Mouse (Mus musculus): ENCODE measurements around the gene Tmem82. TPM values are rescaled to one million over a fixed set of nuclear protein-coding genes. Genes with fewer than 3 reads are reported as not detected.

Tmem82 gene
- 0.32 and 0.65 TPM in 2 replicates for polyA plus RNA-seq (2015; fragmentation: Nextera tagmentation; extraction: Ambion mirVana)

DNA sequence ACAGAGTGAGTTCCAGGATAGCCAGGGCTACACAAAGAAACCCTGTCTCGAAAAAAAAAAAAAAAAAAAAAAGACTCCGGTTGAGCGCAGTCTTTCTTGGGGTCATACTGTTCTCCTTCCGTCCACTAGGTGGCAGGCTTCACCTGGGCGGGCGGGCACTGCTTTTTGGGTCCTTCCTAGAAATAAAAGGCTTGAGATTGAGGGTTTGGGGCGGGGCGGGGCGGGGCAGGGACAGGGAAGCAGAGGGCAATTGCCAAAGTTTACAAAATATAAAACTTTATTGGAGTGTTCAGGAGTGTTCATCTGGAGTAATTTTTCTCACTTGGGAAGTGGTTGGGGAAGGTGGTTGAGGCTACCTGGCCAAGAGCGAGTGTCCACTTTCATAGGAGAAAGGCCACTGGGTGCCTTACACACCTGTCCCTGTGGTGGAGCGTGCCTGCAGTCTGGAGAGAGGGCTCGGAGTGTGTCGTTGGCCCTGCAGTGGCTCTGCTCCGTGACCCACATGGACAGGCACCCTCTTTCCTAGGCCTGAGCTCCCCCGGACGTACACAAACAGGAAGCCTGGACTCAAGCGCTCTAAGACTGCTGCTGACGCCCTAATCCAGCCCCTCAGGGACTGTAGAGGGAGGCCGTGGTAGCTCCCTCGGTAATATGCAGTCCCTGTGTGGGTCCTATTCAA is at the start of gene Tmem82:
Tmem82 (minus strand) TSS at position 69 of the 679 bp plus-strand sequence.
- Histone ChIP-seq H3K36me3 (replicated peaks) (no peaks in the 10 kb centered on the region), H3K9ac (no peak within 1 kb of the TSS), H3K4me3 (peak within 1 kb of the TSS; percentile 16; the same call in 1 of the 2 replicates), H3K4me1 (peaks cover 12% of the 10 kb centered on the region), H3K4me2 (peak within 1 kb of the TSS; percentile 35), H3K27me3 (replicated peaks) (0 out of 2 replicates have a peak, but pooled peaks cover 8% of the 10 kb centered on the region), H3K27ac (no peak within 1 kb of the TSS), H3K9me3 (no peaks in the 10 kb centered on the region)
- 0 out of 2 replicates have a peak, but pooled peaks have one; percentile 17 for ATAC-seq (replicated peaks)
- 26% methylated on average over 20 of the region's 20 CpGs for WGBS

DNA sequence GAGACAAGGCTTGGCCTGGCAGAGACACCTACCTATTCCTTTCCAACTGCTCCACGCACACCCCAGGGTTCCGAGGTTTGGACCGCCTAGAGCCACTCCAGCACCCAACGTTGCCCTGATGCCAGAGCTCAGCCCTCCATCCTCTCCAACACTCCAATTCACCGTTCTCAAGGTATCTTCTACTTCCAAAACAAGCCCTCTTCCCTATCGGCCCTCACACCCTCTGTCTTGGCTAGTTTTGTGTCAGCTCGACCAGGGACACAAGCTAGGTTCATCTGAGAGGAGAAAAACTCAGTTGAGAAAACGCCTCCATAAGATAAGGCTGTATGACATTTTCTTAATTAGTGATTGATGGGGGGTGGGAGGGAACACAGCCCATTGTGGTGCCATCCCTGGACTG is 46.4 kb upstream of the Tmem82 start, which contains the start of gene Plekhm2:
Plekhm2 (minus strand) TSS at position 101 of the 400 bp plus-strand sequence.
- H3K36me3 ChIP-seq (replicated peaks): no peaks in the 10 kb centered on the region
- peak within 1 kb of the TSS; percentile 88 for H3K4me2 ChIP-seq
- no peaks in the 10 kb centered on the region for H3K27me3 ChIP-seq (replicated peaks)
- no peaks in the 10 kb centered on the region for H3K9me3 ChIP-seq
- peak within 1 kb of the TSS; percentile 98 for H3K9ac ChIP-seq
- H3K4me3 ChIP-seq: peak within 1 kb of the TSS; percentile 93
- peak within 1 kb of the TSS; percentile 85 for H3K27ac ChIP-seq
- 72% methylated on average over 8 of the region's 8 CpGs for WGBS
- H3K4me1 ChIP-seq: peaks cover 19% of the 10 kb centered on the region
- ATAC-seq (replicated peaks): no peak; the same call in 1 of the 2 replicates

DNA sequence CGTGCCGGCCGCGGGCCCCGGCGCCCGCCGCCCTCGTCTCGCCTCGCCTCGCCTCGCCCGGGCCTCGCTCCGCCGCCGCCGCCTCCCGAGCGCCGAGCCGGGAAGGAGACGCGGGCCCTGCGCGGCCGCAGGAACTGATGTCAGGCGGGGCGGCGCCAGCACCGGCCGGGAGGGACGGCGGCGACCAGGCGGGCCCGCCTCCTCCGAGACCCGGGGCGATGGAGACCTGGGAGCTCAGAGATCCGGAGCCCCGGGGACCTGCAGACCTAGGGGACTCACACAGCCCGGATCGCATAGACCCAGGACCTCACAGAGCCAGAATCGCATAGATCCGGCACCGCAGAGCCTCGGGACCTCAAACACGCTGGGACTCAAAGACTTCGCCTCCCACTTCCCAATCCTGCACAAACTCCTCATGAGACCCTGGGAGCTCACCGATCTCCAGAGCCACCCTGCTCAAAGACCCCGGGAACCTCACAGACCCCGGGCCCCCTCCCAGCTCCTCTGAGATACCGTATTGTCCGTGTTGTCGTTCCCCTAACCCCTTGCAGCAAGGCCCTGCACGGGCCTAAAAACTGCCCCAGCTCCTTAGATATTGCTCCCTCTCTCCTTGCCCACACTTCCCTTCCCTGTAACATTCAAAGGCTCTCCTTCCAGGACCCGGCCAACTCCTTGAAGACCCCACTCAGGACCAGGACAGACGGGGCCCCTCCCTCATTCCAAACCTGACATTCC is 45.7 kb upstream of the Tmem82 start:
- peak overlapping the region; percentile 98 for H3K9ac ChIP-seq
- H3K4me3 ChIP-seq: peak overlapping the region; percentile 93
- H3K4me2 ChIP-seq: peak overlapping the region; percentile 88
- H3K9me3 ChIP-seq: no peaks in the 10 kb centered on the region
- peak overlapping the region; percentile 85 for H3K27ac ChIP-seq
- H3K27me3 ChIP-seq (replicated peaks): no peaks in the 10 kb centered on the region
- no peaks in the 10 kb centered on the region for H3K36me3 ChIP-seq (replicated peaks)
- peak; percentile 87 for ATAC-seq (replicated peaks)
- under 1% methylated on average over 56 of the region's 60 CpGs for WGBS
- H3K4me1 ChIP-seq: peaks cover 19% of the 10 kb centered on the region

DNA sequence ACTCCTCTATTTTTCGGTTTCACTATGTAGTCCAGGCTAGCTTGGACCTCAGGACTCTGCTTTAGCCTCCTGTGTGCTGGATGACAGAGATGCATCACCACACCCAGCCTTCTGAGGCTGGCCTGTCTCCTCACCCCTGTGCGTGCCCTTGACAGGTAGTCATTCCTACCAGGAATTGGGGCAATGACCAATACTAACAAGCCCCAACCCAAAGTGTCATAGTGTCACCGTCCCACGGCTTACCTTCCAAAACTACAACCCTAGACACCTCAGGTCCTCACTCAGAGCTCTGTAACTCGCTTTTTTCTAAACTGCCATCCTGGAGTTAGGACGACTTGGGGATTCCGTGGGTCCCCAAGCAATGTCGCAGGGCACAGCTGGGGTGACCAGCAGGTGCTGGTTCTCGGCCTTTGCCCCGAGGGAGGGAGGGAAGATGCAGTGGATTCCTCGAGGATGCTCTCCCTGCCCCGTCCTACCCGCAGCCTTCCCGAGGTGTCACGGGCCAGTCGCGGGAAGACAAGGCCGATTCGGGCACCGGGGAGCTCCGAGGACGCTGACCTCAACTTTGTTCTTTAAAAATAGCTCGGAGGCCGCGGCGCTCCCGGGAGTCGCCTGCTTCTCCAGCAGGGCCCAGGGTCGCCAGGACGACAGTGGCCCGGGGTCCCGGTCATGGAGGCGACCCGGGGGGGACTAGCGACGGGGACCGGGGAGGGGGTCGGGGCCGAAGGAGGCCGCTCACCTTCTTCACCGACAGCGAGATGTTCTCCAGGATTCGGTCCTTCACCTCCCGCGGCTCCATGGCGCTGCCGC is 44.9 kb upstream of the Tmem82 start:
- ATAC-seq (replicated peaks): peak; percentile 46
- WGBS: 4% methylated on average over 46 of the region's 47 CpGs
- H3K9me3 ChIP-seq: no peaks in the 10 kb centered on the region
- peak overlapping the region; percentile 85 for H3K27ac ChIP-seq
- no peaks in the 10 kb centered on the region for H3K36me3 ChIP-seq (replicated peaks)
- no peaks in the 10 kb centered on the region for H3K27me3 ChIP-seq (replicated peaks)
- H3K4me1 ChIP-seq: peaks cover 19% of the 10 kb centered on the region
- H3K4me2 ChIP-seq: peak overlapping the region; percentile 88
- peak overlapping the region; percentile 93 for H3K4me3 ChIP-seq
- H3K9ac ChIP-seq: peak overlapping the region; percentile 98

DNA sequence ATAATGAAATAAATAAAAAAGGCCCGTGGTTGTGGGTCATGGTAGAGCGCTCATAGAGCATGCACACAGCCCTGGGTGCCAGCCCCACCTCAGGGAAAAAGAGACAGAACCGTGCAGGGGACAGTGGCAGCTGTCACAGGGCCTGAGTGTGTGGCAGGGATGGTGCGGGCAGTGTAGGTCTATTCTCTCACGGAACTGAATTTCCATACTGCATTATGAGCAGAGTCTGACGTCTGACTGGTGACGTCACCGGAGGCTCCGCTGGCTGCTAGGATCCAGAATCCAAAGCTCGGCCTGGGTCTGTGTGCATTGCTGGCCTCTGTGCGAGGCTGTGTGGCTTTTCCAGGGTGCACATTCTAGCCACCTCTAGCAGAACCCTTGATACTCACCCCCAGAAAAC is 42.5 kb upstream of the Tmem82 start:
- Histone ChIP-seq H3K36me3 (replicated peaks) (no peaks in the 10 kb centered on the region), H3K4me2 (no peak overlapping the region), H3K4me1 (peaks cover 21% of the 10 kb centered on the region), H3K9ac (no peak overlapping the region), H3K27me3 (replicated peaks) (no peaks in the 10 kb centered on the region), H3K4me3 (no peak overlapping the region), H3K9me3 (no peaks in the 10 kb centered on the region), H3K27ac (no peak overlapping the region)
- no peak for ATAC-seq (replicated peaks)
- 75% methylated on average over 11 of the region's 11 CpGs for WGBS

DNA sequence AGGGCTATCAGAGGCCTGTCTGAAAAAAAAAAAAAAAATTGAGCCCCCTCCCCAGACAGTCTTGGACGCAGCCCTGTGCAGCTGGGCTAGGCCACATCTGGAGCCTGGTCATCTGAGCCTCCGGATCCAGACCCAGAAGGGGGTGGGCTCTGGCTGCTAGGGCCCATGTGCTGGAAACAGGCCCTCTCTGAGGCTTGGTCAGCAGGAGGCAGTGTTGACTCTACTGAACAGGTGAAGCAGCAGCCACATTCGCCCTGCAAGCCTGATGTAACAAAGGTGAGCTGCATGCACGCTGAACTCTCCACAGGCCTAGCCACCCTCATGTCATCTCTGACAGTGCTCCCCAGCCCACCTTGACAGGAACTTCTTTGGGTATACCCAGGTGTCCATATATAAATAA is 41.3 kb upstream of the Tmem82 start:
- 60% methylated on average over 4 of the region's 4 CpGs for WGBS
- H3K4me1 ChIP-seq: peaks cover 18% of the 10 kb centered on the region
- H3K27me3 ChIP-seq (replicated peaks): no peaks in the 10 kb centered on the region
- H3K9ac ChIP-seq: no peak overlapping the region
- H3K4me2 ChIP-seq: no peak overlapping the region
- ATAC-seq (replicated peaks): no peak
- H3K27ac ChIP-seq: no peak overlapping the region
- H3K9me3 ChIP-seq: no peaks in the 10 kb centered on the region
- no peak overlapping the region for H3K4me3 ChIP-seq
- H3K36me3 ChIP-seq (replicated peaks): no peaks in the 10 kb centered on the region

DNA sequence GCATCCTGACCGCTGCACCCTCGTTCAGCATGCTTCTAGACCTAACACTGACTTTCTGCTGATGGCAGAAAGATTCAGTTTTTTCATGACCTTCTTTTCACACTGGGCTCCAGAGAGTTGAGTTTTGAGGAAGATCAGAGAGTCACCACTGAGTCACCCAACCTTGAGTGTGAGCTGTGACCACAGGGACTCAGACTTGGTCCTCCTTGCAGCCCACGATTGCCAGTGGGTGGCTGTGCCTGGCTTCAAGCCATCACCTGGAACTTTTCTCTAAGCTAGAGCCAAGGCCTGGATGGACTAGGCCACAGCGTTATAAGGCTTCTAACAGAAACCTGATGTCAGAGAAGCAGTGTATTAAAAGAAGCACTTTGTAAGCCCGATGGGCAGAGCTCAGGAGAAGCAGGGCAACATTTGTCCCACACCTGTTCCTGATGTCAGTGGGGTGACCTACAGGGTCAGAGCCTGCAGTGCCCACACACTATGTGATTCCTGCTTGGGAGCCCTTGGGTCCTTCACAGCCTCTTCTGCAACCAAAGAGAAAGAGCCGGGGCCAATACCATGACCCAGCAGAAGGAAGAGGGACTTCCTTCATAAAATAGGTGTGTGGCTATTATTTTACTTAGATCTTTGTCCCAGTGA is 40.5 kb upstream of the Tmem82 start:
- Histone ChIP-seq H3K9ac (no peak overlapping the region), H3K4me1 (peaks cover 12% of the 10 kb centered on the region), H3K36me3 (replicated peaks) (no peaks in the 10 kb centered on the region), H3K4me3 (no peak overlapping the region), H3K9me3 (no peaks in the 10 kb centered on the region), H3K4me2 (no peak overlapping the region), H3K27me3 (replicated peaks) (no peaks in the 10 kb centered on the region), H3K27ac (no peak overlapping the region)
- no peak for ATAC-seq (replicated peaks)
- 93% methylated on average over 6 of the region's 6 CpGs for WGBS

DNA sequence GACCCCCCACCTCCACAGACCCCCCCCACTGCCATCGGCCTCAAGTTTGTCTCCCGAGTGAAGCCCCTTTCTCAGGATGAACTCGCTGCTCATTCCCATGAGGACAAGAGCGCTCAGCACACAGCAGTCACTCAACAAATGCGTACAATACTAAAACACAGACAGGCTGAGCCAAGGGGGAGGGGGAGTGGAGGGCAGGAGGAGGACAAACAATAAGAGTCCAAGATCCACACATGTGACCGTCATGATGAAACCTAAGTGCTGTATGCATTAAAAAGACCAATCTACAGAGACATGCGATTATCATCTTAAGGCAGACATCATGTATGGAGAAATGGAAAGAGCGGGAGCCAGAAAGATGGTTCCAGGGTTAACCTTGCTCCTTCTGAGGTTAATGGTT is 38.5 kb upstream of the Tmem82 start:
- WGBS: 74% methylated on average over 8 of the region's 8 CpGs

DNA sequence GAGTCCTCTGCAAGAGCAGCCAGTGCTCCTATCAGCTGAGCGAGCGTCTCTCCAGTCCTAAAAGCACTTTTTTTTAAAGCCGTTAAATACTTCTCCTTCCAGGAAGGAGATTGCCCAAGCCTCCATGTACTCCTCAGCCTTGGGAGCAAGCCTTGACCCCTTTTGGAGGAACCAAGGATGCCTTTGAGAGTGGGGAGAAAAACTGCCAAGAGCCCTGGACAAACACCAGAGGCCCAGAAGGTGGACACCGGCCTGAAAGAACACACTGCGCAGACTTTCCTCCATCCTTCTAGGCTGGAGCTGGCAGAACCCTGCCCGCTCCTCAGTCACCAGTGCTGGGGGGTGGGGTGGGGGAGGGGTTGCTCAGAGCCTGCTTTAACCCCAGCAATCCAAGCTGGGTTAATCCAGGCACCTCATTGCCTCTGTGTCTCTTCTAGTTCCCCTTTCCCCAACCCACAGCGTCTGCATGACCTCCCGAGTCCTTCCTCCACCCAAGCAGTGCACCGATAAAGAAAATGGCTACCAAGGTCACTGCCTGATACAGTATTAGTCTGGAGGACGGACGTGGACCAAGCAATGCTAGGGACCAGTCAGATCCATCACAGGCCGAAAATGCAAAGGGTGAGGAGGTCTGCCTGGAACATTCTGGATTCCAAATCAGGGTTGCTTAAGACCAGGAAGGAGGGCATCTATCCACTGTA is 37.6 kb upstream of the Tmem82 start:
- Histone ChIP-seq H3K4me1 (peaks cover 2% of the 10 kb centered on the region; the same call in 1 of the 2 replicates), H3K4me2 (no peak overlapping the region), H3K9me3 (no peaks in the 10 kb centered on the region), H3K4me3 (no peak overlapping the region), H3K9ac (no peak overlapping the region), H3K27me3 (replicated peaks) (no peaks in the 10 kb centered on the region), H3K27ac (no peak overlapping the region), H3K36me3 (replicated peaks) (no peaks in the 10 kb centered on the region)
- ATAC-seq (replicated peaks): no peak
- 91% methylated on average over 12 of the region's 12 CpGs for WGBS

More for the DNA sequence above, 38.5 kb upstream of the Tmem82 start:
- H3K36me3 ChIP-seq (replicated peaks): no peaks in the 10 kb centered on the region
- no peak for ATAC-seq (replicated peaks)
- no peak overlapping the region for H3K27ac ChIP-seq
- H3K9me3 ChIP-seq: no peaks in the 10 kb centered on the region
- H3K4me3 ChIP-seq: no peak overlapping the region
- no peak overlapping the region for H3K9ac ChIP-seq
- no peaks in the 10 kb centered on the region for H3K27me3 ChIP-seq (replicated peaks)
- no peak overlapping the region for H3K4me2 ChIP-seq
- peaks cover 2% of the 10 kb centered on the region; the same call in 1 of the 2 replicates for H3K4me1 ChIP-seq

DNA sequence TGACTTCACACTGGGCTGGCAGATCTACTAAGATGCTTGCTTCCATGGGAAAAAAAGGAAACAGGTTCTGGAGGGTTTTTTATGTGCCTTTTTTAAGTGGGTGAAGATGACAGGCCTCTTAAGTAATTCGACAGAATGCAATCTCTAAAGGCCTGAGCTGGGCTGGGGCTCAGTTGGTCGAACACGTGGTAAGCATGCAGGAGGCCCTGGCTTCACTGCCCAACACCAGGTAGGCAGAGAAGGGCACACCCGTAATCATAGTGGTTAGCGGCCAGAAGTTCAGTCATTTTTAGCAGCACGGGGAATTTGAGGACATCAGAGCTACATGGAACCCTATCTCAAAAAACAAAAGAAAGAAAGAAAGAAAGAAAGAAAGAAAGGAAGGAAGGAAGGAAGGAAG is 36.1 kb upstream of the Tmem82 start:
- ATAC-seq (replicated peaks): no peak
- Histone ChIP-seq H3K27ac (peak overlapping the region; percentile 10; the same call in 1 of the 2 replicates), H3K4me1 (peaks cover 2% of the 10 kb centered on the region; the same call in 1 of the 2 replicates), H3K36me3 (replicated peaks) (no peaks in the 10 kb centered on the region), H3K9ac (no peak overlapping the region), H3K9me3 (no peaks in the 10 kb centered on the region), H3K4me3 (no peak overlapping the region), H3K27me3 (replicated peaks) (no peaks in the 10 kb centered on the region), H3K4me2 (no peak overlapping the region)
- WGBS: 94% methylated on average over 6 of the region's 6 CpGs

DNA sequence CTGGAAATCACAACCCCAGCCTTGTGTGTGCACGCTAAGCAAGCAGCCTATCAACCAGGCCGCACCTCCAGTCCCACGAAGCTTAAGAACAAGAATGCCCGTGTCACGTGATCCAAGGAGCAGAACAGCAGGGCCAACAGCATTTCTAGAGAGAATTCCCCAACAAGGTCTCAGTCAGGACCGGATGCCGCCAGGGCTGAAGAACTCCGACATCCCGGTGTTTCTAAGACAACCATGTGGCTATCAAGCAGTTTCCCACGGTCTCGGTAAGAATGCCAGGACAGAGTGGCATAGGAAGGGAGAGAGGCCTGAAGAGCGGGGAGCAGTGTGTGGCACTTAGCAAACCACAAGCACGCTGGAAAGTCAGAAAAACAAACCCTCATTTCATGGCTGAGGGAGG is 35.4 kb upstream of the Tmem82 start:
- H3K27me3 ChIP-seq (replicated peaks): no peaks in the 10 kb centered on the region
- H3K27ac ChIP-seq: peak overlapping the region; percentile 10; the same call in 1 of the 2 replicates
- no peak overlapping the region for H3K4me2 ChIP-seq
- no peak for ATAC-seq (replicated peaks)
- H3K9me3 ChIP-seq: no peaks in the 10 kb centered on the region
- no peaks in the 10 kb centered on the region for H3K36me3 ChIP-seq (replicated peaks)
- 90% methylated on average over 13 of the region's 13 CpGs for WGBS
- H3K4me1 ChIP-seq: peaks cover 2% of the 10 kb centered on the region; the same call in 1 of the 2 replicates
- no peak overlapping the region for H3K9ac ChIP-seq
- H3K4me3 ChIP-seq: no peak overlapping the region
